Mouse (Mus musculus): Measurements from ENCODE around the gene Mmgt1. TPM values are rescaled to one million over a fixed set of nuclear protein-coding genes. Genes with fewer than 3 reads are reported as not detected.

Mmgt1 gene
- polyA plus RNA-seq (2012; rRNA removed), result 4.3 and 4.4 TPM in 2 replicates

GRCm38 (mm10) chrX:56597887-56598640 lies at the start of gene Mmgt1:
TSS of gene Mmgt1 (minus strand) at chrX:56598069.

GRCm38 (mm10) chrX:56609623-56610317 lies 11.9 kb upstream of the Mmgt1 start, which contains the start of gene Slc9a6:
TSS of gene Slc9a6 (plus strand) at chrX:56609757.

GRCm38 (mm10) chrX:56549506-56549905 lies 48.4 kb downstream of the Mmgt1 start, which contains the start of gene Gm648:
TSS of gene Gm648 (minus strand) at chrX:56549606.

Other genes starting within 250 kb of the Mmgt1 start
- gene Smim10l2a, start 223.5 kb downstream of the Mmgt1 start, polyA plus RNA-seq (2012; rRNA removed), result 0.29 and 0.34 TPM in 2 replicates
- gene Gm2174, start 150.1 kb downstream of the Mmgt1 start, polyA plus RNA-seq (2012; rRNA removed), result not detected in 2 replicates
- gene Ints6l, start 143.2 kb downstream of the Mmgt1 start, polyA plus RNA-seq (2012; rRNA removed), result 47.0 and 53.6 TPM in 2 replicates
- not detected in 2 replicates for gene Gm10477, start 73.3 kb downstream of the Mmgt1 start, polyA plus RNA-seq (2012; rRNA removed)
- not detected in 2 replicates for gene Gm648, start 48.5 kb downstream of the Mmgt1 start, polyA plus RNA-seq (2012; rRNA removed)
- gene Slc9a6, start 11.7 kb upstream of the Mmgt1 start, polyA plus RNA-seq (2012; rRNA removed), result 3.2 and 3.6 TPM in 2 replicates
- 18.0 and 18.7 TPM in 2 replicates for gene Fhl1, start 133.7 kb upstream of the Mmgt1 start, polyA plus RNA-seq (2012; rRNA removed)
- gene Map7d3, start 224.3 kb upstream of the Mmgt1 start, polyA plus RNA-seq (2012; rRNA removed), result 0.09 and 0.10 TPM in 2 replicates

All from liver, embryonic 18 days (tissue).